Mouse (Mus musculus): Measurements from ENCODE around the gene Dguok.

GRCm38 (mm10) chr6:83509442-83509841, 2.7 kb upstream of the Dguok start:
- TF ChIP-seq CTCF (IDR thresholded peaks at IDR 0.05; ENCODE audit: control insufficient read depth, insufficient read depth, insufficient replicate concordance, low read depth, low read length) = no peak
- TF ChIP-seq POLR2A (IDR thresholded peaks at IDR 0.05; ENCODE audit: control insufficient read depth, low read depth, low read length) = no peak
